Mouse (Mus musculus): ENCODE data around the gene Prr14l.
"Not testable (repeated sequence)": the region's sequence is repeated elsewhere in the genome, so short reads cannot be mapped to it uniquely, and the experiment has no call there.

Gene Prr14l

DNA sequence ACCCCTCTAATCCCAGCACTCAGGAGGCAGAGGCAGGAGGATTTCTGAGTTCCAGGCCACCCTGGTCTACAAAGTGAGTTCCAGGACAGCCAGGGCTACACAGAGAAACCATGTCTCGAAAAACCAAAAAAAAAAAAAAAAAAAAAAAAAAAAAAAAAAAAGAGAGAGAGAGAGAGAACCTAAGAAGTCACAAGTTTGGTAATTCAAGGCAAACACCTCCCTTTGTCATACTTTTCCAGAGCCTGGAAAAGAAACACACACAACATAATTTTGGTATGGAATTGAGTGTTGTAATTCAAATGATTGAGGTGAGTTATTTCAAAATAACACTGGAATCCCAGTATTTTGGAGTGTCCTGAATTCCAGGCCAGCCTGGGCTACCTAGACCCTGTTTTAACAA is 67.6 kb downstream of the Prr14l start:
- DNase-seq (ENCODE audit: low read depth, low spot score): not testable (repeated sequence)

DNA sequence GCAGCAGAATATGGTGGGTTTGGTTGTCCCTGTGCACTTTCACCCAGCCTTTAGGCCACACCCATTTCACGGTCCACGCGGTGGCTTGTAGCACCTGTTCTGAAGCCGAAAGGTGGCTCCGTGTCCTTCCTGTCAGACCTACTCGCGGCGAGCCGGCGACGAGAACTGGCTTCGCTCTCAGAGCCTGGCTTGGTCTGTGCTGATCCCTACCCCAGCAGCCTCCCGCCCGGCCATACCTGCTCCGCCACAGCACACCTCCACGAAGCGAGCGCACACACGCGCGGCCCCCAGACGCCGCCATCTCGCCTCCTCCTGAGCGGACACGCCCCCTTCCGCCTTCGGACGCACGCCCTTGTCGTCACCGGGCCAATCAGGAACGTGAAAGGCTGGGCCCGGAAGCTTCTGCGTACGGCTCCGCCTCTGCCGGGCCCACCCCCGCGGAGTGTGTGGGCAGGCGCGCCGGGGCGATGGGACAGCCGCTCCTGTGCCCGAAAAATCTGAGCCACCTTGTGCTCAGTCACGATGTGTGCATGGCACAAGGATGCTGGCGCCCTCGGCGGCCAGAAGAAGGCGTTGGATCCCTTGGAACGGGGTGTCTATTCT is 68.6 kb downstream of the Prr14l start, which contains the start of gene Pisd:
TSS of gene Pisd (minus strand) at position 334 of the 603 bp plus-strand sequence.
- DNase-seq (ENCODE audit: low read depth, low spot score): peak; percentile 89

DNA sequence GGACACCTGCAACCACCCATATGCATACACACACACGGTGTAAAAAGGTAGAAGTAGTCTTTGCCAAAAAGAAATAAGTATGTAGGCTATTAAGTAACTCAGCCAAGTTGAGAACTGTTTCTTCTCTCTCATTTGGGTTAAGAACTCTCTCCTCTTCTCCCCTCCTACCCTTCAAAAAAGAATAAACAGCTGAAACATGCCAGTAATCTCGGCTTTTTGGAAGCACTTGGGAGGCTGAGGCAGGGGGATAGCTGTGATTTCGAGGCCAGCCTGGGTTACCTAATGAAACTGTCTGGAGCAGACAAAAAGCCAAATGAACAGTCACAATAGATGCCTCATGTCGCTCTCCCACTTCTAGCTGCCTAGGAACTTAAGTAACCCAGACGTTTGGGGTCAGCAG is 69.3 kb downstream of the Prr14l start:
- DNase-seq (ENCODE audit: low read depth, low spot score): no peak

DNA sequence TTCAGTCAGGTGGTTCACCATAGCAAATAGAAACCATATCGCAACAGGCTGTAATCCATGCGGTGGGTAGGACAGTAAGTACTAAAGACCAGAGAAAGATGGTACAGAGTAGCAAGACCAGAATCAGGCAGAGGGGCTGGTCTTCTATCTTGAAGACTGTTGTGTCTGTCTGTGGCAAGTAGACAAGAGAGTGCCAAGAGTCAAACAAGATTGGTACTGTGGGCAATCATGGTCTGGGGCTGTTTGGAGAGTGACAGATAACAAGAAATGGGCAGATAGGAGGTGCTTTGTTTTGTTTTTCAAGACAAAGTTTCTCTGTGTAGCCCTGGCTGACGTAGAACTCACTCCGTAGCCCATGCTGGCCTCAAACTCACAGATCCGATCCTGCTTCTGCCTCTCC is 72.5 kb downstream of the Prr14l start:
- DNase-seq (ENCODE audit: low read depth, low spot score): no peak

DNA sequence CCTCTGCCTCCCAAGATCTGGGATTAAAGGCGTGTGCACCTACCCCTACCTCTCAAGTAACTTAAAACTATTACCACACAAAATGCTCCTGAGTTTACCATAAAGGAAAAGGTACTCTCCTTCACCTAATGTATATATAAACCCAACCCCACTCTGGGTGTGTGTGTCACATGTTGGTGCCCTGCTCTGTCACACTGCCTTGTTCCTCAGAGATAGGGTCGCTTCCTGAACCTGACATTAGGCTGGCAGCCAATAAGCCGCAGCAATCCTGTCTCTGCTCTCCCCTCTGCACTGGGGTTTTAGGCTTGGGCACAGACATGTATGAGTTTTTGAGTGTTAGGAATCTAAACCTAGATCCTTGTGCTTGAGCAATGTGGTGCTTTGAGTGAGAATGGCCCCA is 75.9 kb downstream of the Prr14l start:
- no peak for DNase-seq (ENCODE audit: low read depth, low spot score)

DNA sequence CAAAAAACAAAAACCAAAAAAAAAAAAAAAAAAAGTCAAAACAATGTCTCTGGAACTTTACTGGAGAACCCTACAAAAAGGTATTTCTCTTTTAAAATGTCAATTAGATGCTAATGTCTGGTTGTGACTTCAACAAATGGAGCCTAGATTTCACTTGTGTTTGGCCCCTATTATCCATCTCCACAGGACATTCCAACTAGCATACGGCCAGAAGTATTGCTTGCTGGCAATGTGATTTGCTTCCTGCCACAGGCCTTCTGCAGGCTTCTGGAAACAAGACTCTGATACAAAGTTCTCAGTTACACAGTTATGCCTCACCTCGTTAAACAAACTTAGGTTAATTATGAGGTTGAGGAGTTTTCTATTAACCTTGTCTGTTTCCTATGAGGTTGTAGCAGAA is 81.7 kb downstream of the Prr14l start:
- no peak for DNase-seq (ENCODE audit: low read depth, low spot score)

DNA sequence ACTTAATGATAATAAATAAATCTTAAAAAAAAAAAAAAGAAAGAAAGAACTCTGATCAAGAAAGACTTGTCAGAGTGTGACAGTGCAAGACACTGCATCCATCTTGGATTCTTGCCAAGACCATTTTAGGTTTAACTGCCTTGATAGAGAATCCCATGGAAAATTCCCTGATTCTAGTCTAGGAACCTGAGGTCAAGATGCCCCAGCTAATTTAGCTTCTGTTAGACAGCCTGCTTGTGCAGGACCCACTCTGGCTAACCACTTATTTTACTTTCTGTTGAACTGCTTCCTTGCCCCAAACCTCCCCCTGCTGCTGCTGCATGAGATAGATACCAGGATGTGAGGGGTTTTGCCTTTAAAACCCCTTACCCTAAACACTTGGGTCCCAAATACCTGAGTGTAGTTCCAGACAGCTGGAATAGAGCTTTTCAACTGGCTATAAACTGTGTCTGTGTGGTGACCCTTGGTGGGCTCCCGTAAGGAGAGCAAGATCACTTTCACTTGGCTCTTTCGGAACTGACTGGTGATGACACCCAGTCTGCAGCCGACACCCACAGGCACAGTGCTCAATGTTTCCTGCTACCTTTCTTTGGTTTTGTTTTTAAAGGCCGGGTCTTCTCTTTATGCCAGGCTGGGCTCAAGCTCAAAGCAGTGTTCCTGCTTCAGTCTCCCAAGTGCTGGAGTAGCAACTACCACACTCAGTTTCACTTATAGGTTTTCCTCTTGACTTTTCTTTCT is 86.3 kb downstream of the Prr14l start:
- DNase-seq (ENCODE audit: low read depth, low spot score): no peak

DNA sequence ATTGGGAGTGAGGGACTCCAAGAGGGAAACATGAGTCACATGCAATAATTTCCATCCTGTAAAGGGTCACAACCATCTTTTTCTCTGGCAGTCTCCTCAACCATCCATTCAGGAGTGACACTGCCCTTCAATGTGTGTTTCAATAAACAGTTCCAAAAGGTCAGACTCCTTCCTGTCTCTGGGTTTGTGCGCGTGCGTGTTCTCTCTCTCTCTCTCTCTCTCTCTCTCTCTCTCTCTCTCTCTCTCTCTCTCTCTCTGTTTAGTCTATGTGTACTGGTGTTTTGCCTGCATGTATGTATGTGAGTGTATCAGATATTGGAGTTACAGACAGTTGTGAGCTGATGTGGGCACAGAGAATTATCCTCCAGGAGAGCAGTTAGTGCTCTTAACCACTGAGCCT is 87.1 kb downstream of the Prr14l start:
- no peak for DNase-seq (ENCODE audit: low read depth, low spot score)

DNA sequence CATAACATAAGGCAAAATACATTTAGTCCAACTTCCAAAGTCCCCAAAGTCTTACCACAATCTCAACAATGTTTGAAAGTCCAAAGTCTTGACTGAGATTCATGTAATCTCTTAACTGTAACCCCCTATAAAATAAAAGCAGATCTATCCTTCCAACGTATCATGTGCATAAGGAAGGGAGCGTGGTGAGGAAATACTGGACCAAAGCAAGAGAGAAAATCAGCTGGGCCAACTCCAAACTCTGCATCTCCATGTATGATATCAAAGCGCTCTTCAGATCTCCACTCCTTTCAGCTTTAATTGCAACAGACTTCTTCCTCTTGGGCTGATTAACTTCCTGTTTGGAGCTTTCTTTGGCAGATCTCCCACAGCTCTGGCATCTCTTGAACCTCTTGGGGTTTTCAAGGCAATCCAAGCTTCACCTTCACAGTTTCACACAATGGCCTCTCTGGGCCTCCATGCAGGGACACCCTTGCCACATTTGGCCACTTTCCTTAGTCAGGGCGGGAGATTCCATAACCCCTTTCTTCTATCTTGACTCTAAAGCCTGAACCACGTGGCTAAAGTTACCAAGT is 92.4 kb downstream of the Prr14l start:
- DNase-seq (ENCODE audit: low read depth, low spot score): no peak

DNA sequence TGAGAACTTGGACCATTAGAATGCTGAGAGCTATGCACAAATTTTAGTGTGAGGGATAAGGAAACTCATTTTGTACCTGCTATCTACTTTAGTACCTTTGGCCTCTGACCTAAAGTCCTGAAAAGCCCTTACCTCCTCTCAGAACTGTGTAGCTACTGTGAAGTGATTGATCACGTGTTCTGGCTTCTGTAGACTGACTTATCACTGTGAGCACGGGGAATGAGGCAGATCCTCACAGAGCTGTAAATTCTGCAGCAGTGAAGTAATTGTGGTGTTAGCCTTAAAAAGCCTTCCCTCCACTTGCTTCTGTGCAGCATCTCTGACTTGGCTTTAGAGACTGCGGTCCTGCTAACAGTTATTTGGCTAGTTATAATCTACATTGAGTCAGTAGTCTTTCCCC is 93.3 kb downstream of the Prr14l start:
- DNase-seq (ENCODE audit: low read depth, low spot score): no peak

DNA sequence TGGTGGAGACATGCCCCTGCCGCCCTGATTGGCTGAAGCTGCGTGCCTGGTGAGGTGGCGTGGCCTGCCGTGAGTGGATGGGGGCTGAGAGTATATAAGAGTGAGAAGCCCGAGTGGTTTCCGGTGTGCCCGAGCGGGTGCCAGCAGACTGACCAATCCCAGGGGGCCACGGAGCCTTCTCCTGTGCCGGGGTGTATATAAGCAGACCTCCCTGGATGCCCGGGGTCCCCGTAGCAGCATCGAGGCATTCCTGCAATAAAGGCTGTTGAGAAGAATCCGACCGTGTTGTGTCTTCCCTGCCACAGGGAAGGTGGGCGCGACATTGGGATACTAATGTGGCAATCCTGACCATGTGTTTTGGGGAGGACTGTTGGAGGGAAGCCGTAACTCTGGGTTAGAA is 93.7 kb downstream of the Prr14l start:
- DNase-seq (ENCODE audit: low read depth, low spot score): not testable (repeated sequence)

DNA sequence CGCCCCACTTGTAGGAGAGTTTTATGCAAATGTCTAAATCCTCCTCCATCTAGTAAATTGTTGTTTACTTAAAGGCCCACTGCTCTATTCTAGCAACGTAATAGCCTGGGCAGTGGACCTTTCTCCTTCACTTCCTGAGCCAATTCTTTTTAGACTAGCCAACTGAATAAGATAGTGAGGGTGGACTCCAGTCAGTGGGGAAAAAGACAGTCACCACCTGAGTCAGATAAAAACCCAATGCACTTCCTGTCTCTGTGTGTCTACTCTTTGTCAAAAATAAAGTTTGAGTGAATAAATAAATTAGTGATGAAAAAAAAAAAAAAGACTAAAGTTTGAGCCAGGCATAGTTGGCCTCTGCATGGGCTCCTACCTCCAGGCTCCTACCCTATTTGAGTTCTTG is 94.4 kb downstream of the Prr14l start:
- DNase-seq (ENCODE audit: low read depth, low spot score): no peak

DNA sequence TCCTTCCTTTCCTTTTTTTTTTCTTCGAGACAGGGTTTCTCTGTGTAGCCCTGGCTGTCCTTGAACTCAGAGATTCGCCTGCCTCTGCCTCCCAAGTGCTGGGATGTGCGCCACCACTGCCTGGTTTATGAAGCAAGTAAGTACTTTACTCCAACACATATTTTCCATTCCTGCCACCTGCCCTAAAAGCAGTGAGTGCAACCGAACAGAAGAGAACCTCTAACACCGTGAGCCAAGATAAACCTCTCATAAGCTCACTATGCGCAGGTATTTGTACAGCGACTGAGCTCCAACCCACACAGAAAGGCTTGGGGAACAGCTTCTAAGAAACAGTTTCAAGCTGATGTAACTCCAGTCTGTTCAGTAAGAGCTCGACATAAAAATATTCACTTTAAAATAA is 97.9 kb downstream of the Prr14l start:
- DNase-seq (ENCODE audit: low read depth, low spot score): no peak

DNA sequence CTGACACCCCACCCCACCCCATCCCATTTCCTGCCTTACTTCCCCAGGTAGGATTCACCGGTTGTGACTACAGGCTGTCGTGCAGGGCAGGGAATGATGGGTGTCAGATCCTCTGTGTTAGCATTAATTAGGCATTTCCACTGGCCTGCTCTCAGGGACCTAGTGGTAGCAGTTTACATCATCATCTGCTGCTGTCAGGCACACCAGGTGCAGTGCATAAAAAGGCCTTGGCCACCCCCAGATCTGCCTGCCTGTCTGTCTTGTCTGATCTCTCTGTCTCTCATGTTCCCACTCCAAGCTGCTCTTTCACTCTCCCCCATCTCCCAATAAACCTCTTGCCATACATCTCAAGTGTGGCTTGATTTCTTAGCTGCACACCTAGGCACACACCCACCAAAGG is 102.3 kb downstream of the Prr14l start:
- no peak for DNase-seq (ENCODE audit: low read depth, low spot score)

DNA sequence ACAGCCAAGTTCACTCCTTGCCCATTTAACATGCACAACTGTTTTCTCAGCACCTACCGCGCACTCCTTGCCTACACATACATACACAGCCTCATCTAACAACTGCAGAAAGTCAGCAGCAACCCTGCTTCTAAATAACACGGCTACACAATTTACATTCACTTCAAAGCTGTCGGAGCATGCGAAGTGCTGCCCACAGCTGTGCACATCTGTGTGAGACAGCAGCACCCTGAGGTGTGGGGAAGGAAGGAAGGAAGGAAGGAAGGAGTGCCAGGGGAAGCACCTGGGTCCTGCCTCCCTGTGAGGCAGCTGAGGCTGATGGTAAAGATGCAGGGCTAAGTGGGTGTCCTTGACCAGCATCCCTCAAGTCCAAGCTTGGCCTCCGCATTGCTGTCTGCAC is 105.1 kb downstream of the Prr14l start:
- no peak for DNase-seq (ENCODE audit: low read depth, low spot score)

DNA sequence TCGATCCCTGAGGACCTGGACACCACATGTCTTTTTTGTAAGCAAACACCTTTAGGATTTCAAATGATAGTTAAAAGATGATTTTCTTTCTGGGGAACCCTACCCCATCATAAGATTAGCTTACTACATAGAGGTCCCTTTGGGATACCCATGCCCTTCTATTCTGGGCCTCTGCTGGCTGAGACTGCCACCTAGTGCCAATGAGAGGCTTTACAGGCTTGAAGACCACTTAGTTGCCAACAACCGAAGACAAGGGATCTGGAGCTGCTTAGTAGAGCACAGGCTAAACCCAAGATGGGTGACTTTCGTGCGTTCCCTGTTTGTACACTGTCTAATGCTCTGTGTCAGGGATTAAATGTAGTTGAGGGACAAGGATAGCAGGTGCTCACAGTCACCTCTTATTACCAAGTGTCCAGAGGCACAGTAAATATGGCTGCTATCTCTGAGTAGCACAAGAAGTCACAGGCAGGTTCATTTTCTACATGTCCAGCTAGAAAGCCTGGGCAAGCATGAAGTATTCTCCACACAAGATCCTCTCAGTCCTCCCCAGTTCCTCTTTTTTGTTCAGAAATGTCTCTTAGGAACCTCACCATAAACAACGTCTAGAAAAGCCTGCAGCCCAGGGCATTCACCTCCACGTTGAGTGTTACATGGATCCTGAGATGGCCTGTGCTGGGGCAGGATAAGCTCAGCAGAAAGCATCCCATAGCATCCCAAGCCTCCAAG is 106.2 kb downstream of the Prr14l start:
- no peak for DNase-seq (ENCODE audit: low read depth, low spot score)

DNA sequence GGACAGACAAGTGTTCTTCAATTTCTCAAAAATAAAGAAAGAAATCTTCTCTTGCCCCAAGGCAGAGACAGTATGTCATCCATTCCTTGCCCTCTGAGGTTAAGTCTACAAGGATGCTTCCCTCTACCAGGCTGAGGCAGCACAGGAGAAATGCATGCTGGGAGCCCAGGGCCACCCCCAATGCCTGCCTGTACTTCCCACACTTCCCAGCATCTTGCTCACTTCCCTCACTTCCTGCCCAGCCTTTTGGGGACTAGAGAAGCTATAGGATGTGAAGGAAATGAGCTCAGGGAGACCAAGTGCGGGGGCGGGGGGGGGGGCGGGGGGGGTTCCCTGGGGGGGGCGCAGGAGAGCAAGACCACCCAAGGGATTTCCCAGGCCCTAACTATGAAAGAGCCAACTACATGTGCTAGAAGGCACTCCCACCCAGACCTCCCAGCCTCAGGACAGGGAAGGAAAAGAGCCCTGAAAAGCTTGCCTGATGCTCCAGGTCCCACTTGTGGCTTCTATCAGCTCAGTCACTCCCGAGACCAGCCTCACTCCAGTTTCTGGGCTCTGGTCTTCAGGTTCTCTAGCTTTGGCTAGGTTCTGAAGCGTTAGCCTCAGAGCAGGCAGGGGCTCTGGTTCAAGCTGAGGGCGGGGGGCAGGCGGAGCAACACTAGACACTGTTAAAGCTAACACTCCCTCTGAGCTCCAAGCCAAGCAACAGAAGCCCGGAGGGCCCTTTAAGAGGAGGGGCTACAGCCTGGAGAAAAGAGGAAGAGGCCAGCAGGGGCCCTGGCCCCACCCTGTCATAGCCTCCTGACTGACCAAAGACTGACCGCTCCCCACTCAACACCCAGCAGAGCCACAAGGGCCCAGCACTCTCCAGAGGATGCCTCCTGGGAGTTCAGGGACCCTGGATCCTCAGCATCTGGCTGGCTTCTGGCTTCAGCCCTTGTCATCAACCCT is 108.1 kb downstream of the Prr14l start:
- DNase-seq (ENCODE audit: low read depth, low spot score): no peak

DNA sequence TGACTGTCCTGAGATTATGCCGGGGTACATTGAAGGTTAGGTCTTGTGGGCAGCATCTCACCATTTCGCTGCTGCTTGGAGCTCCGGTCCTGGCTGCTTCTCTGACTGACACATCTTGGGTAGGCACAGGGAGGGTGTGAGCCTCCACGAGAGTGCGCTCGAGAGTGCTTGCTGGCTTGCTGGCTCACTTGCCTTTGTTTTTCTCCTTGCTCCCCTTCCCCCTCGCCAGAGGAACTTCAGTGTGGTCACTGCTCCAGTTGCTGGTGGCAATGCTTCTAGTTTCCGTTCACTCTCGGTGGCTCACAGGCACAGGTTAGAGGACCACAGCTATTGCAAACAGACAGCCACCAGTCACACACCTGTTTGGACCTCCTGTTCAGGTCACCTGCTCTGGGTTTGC is 111.9 kb downstream of the Prr14l start:
- no peak for DNase-seq (ENCODE audit: low read depth, low spot score)

DNA sequence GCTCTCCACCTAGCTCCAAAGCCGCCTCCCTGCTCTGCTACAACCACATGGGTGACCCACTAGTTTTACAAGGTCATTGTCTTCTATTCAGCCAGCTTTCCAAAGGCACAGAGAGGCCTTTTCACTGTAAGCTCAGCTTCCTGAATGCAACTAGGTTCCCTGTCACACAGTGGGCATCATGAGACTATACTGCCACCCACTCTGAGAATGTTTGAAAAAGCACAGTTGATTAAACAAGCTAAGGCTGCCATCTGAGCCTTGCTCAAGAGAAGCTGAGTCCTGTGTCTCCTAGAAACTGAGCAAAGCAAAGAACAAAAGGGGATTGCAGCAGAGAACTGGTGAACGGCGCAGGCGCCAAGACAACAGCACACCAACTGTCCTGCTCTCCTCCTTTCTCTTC is 112.7 kb downstream of the Prr14l start:
- DNase-seq (ENCODE audit: low read depth, low spot score): not testable (repeated sequence)

DNA sequence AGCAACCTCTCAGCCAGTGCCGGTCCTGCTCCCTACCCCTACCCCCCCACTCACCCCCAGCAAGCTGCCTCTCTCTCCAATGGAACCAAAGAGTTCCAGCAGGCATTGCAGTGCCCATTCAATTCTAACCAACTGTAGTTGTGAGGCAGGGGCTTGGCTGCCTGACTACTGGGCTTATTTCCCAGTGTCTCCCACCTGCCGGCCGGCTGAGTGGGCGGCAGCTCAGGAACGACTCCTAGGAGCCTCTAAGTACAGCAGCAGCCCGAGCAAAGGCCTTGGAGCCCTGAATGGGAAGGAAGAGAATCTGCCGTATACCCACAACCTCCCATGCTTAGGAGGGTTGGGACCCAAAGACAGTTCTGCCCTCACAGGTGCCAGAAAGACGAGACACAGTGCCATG is 113.2 kb downstream of the Prr14l start:
- not testable (repeated sequence) for DNase-seq (ENCODE audit: low read depth, low spot score)

DNA sequence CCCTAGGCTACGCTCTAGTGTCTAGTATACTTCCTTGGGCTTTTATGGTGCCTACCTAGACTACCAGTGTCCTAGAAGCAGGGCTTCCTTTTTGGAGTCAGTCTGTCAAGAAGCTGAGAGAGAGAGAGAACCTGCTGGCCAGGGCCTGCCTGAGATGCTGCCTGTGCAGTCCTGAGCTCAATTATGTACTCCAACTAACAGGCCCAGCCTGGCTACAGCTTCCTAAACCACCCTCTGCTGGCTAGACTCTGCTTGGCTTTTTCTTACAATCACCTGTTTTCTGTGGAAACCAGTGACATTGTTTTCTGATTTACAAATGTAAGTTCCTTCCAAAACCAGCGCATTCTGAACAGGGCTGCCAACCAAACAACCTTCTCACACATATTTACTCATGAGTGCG is 113.9 kb downstream of the Prr14l start:
- no peak for DNase-seq (ENCODE audit: low read depth, low spot score)
